Mouse (Mus musculus): Measurements from ENCODE around the gene Oma1.

Gene Oma1

GRCm38 (mm10) chr4:103313587-103314525, at the start of gene Oma1:
TSS of gene Oma1 (plus strand) at chr4:103313812.
- peak; percentile 99 for DNase-seq

GRCm38 (mm10) chr4:103263812-103264396, 49.7 kb upstream of the Oma1 start:
- no peak for DNase-seq

GRCm38 (mm10) chr4:103265166-103265565, 48.4 kb upstream of the Oma1 start:
- DNase-seq, result no peak

GRCm38 (mm10) chr4:103269336-103269735, 44.3 kb upstream of the Oma1 start:
- DNase-seq, result peak; percentile 34

- DNase-seq, result no peak
These were observed 40.6 kb upstream of the Oma1 start for GRCm38 (mm10) chr4:103273021-103273420.

GRCm38 (mm10) chr4:103288342-103288741, 25.3 kb upstream of the Oma1 start:
- no peak for DNase-seq

DNA sequence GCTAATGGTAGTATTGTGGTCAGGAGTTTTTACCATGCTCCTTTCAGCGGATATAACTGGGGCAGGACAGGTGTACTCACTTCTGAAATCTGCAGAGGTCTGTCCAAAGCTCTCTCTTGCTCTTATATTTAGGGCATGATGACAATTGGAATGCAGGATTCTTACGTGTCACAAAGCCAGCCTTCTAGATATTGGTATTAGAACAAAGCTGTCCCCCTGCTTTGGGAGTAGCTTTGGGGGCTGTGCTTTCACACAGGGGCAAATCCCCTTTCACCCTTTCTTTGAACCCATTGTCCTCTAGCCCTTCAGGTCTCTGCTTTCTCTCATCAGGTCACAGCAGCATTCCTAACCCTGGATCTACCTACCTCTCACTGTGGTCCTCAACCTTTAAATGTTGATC, 22.8 kb upstream of the Oma1 start, which contains the start of gene 4921539E11Rik:
TSS of gene 4921539E11Rik (minus strand) at position 101 of the 400 bp plus-strand sequence.
- DNase-seq, result no peak

GRCm38 (mm10) chr4:103299342-103299741, 14.3 kb upstream of the Oma1 start:
- DNase-seq, result no peak

DNA sequence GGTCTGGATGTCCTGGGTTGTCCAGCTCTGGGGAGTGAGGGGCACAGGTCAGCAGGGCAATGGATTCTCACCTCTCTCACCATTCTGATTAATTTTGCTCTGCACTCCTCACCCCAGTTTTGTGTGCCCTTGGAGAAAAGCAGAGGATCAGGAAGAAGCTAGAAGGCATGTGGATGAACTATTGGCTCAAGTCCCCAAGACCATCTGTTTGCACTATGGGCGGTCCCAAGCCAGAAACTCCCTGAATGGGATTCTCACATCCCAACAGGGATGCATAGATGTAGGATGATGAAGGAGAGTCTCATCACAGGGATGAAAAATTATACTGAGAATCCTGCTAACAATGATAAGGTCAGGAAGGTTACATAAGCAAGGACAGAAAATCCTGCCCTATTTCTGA, 9.8 kb upstream of the Oma1 start:
- no peak for DNase-seq

DNA sequence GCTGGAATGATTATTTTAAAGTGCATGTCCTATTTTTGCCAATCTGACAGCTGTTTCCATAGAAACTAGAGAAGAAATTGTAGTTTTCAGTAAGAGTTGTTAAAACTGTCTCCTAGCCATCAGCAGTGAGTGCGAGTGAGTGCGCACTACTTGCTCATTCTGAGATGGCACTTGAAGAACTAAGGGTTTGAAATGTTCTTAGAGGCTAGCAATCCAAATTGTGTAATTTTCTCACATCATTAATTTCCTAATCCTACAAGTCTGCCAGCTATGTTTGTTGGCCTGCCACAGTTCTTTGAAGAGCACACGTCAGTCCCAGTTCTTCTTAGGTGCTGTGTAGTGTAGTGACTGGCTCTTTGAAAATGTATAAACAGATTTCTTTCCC, 906 bp downstream of the Oma1 start:
- no peak for DNase-seq

DNA sequence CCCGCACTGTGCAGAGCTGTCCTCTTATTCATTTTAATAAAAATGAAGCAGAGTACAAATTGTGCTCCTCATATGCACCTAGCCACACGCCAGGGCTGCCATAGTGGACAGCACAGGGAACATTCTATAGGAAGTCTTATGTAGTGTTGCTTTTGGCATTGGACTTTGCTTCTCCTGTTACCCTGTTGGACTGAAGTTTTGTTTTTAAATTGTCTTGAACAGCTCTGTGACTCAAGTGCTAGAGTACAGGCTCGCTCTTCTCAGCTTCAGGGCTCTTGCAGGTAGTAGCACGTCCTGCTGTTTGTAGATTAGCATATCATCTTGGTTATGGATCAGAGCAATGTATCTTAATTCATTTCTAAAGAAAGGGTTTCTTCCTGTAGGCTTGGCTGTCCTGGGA, 2.2 kb downstream of the Oma1 start:
- no peak for DNase-seq

GRCm38 (mm10) chr4:103321461-103321860, 7.8 kb downstream of the Oma1 start:
- DNase-seq, result no peak

- no peak for DNase-seq
These were observed 11.3 kb downstream of the Oma1 start for GRCm38 (mm10) chr4:103324688-103325451.

GRCm38 (mm10) chr4:103326994-103327393, 13.4 kb downstream of the Oma1 start:
- DNase-seq, result peak; percentile 63

GRCm38 (mm10) chr4:103329348-103329747, 15.7 kb downstream of the Oma1 start:
- DNase-seq, result no peak

GRCm38 (mm10) chr4:103335134-103335533, 21.5 kb downstream of the Oma1 start:
- DNase-seq, result no peak

- DNase-seq, result no peak
These were observed 27.1 kb downstream of the Oma1 start for GRCm38 (mm10) chr4:103340726-103341125.

DNA sequence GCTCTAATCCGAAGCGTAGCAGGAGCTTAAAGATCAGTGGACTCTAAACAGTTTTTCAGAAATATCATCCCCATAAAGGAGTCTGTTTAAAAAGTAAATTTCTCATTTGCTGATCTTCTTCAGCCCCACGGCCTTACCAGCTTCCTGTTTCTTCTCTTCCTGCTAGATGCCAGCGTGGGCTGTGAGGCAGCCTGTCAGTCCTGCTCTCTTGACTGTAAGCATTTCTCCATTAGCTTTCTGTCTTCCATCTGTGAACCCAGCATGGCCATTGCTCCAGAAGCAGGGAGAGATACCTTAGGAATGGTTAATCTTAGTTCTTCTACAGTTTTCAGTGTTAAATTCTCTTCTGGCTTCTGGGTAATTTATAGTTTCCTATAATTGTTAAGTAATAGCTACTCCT, 28.0 kb downstream of the Oma1 start:
- DNase-seq, result peak; percentile 32

DNA sequence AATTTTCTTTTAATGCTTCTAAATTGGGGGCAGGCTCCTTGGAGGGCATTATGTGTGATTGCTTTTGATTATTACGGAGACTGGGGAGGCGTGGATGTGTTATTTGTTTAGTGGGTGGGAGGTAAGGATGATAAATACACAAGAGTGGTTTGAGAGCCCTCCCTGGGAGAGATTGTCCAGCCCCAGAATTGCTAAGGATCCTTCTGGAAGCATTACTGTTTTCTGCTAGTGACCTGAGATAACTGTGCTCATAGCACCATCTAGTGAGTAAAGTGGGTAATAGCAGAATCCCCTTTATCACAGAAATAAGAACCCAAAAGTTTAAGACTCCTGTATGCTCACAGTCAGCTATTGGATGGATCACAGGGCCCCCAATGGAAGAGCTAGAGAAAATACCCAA, 32.4 kb downstream of the Oma1 start:
- DNase-seq, result no peak

DNA sequence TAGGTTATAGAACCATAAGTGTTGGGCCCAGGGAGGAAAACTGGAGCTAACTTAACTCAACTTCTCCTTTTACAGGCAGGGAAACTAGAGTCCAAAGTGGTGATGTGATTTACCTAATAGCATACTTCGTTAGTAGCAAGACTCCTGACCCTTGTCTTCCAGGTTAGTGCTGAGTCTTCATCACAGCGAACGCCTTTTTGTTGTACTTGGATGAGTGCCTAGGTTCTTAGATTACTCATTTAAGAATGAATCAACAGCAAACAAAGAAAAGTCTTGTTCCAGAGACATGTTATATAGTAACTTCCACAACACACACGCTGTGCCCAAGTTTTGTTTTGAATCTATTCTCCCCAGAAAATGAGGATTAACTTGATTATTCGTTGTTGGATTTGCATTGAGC, 33.2 kb downstream of the Oma1 start:
- no peak for DNase-seq

- peak; percentile 52 for DNase-seq
These were observed 35.6 kb downstream of the Oma1 start for GRCm38 (mm10) chr4:103349219-103349618.

DNA sequence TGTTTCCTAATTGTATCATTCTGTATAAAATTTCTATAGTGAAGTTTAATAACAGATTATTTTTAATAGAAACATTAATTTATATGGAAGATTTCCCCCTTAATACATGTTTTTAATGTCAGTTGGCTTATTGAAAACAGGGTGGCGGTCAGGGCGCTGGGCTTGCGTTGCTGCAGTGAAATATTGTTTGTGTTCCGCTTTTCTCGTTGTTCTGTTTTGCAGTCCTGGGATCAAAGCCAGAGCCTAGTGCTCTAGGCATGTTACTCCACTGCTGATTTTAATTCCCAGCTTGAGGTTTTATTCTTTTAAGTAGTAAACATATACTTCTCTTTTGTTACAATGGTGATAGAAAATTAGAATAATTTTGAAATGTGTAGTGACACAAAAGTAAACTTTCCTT, 39.3 kb downstream of the Oma1 start:
- no peak for DNase-seq

- no peak for DNase-seq
These were observed 43.8 kb downstream of the Oma1 start for GRCm38 (mm10) chr4:103357457-103357856.
